Mouse (Mus musculus) lung, postnatal 10 days (tissue): ENCODE data around the gene Shc3.

Experiments
- DNase-seq: peaks from one replicate; pipeline ENCODE4 v3.0.0; 2021

Gene Shc3

DNA sequence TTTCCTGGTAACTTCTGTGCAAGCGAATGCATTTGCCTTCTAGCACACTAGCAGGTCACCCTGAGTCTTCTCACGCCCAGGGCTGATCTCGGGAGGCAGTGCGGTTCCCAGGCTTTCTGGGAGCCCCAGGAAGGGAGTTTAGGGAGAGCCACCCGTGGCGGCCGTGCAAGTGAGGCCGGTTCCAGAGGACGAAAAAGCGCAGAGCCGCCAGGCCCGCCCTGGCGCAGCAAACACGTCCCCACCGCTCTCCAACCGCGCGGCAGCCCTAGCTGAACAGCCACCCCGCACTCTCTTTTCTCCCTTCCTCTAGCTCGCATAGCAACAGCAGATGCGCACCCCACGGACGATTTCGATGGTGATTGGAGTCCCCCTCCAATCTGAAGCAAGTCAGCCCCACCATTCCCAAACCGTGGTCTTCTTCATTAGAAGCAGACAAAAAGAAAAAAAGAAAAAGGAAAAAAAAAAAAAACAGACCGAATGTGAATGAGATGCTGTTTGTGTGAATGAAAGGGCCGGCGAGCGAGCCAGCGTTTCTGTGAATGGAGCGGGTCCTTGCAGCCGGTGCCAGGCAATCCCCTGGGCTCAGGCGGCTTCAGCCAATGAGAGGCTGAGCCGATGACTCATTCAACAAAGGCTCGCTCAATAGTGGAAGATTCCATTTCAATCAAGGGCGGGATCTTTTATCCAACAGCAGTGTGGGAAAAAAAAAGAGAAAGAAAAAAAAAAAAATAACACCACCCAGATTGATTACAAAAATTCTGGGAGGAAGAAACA lies at the start of gene Shc3:
TSS of gene Shc3 (minus strand) at position 509 of the 774 bp plus-strand sequence.
- peak; percentile 74 for DNase-seq

DNA sequence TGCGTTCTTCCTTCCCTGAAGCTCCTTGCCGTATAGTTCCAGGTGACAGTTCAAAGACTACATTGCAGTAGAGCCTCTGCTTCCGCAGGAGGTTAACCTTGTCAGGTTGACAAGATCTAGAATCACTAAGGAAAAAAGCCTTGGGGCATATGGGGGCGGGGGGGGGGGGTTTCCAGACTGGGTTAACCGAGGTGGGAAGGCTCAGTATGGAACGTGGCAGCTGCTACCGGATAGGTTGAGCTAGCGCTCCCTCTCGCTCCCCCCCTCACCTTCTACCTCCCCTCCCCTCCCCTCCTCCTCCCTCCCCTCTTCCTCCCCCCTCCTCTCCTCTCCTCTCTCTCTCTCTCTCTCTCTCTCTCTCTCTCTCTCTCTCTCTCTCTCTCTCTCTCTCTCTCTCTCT lies 49.4 kb upstream of the Shc3 start:
- DNase-seq: no peak

DNA sequence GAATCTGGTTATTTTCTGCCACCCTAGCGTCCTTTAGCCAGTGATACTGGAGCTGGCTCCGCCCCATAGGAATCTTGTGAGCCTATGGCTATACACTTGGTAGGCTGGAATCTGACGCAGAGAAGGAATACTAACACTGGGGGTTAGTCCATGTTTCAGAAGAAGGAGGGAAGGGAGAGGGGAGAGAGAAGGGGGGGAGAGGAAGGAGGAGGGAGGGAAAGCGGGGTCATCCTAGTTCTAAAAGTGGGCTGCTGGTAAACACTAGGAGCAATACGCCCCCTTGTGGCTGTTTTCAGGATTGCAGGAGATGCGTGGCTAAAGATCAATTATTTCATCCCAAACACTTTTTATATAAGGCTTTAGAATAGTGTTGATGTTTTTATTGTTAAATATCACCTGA lies 48.6 kb upstream of the Shc3 start:
- DNase-seq: peak; percentile 70

DNA sequence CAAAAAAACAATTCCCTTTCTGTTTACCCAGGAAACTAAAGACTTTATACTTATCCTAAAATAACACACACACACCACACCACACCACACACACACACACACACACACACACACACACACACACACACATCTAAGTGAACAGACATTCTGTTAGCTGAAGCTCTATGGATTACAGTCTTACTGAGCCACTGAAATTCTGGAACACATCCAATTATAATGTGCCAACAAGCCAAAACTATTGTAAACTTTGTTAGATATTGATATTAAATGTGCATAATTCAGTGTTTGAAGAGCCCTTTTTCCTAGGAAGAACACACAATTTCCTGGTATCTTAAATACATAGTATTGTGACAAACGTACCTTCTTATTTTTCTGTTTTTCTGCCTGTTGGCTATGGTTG lies 48.1 kb upstream of the Shc3 start:
- no peak for DNase-seq

DNA sequence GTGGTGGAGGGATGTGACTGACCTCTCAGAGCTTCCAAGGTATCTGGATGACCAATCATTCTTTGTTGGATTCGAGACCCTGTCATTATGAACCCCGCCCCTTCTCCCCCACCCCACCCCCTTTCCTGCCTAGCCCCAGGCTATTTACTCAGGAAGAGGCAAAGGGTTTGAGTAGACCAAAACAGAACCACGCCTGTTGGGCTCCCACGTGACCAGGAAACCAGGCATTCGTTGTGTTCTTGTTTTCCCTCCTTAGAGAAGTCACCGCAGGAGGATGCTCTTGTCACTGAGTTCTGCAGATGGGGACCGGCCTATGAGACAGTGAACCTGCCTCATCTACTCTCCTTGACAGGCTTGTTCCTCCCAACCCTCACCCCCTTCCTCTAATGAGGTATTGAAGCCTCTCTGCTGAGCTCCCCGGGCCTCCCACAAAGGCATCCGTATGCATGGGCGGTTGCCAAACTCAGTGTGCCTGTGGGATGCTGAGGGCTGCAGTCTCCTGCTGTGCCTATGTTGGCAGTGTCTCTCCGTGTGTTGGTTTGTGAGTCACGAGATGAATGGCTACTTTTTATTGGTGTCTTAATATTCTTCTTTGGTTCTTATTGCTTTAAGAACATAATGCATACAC lies 47.3 kb upstream of the Shc3 start:
- DNase-seq: no peak

DNA sequence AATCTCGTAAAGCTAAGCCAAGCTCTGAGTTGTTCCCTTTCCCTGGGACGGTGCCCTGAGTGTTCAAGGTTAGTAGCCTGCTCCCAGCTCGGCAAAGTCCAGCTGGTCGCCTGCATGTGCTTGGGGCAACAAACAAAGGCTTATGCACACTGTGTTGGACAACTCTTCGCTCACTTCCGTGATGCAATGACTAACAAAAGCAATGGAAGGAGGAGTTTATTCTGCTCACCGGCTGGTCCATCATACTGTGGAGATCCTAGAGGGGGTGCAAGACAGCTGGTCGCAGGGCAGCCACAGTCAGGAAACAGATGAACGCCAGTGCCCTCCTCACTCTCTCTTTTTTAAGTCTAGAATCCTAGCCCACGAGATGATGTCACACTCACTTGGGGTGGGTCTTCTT lies 46.6 kb upstream of the Shc3 start:
- peak; percentile 15 for DNase-seq

GRCm38 (mm10) chr13:51611500-51611899 lies 42.3 kb upstream of the Shc3 start:
- no peak for DNase-seq

DNA sequence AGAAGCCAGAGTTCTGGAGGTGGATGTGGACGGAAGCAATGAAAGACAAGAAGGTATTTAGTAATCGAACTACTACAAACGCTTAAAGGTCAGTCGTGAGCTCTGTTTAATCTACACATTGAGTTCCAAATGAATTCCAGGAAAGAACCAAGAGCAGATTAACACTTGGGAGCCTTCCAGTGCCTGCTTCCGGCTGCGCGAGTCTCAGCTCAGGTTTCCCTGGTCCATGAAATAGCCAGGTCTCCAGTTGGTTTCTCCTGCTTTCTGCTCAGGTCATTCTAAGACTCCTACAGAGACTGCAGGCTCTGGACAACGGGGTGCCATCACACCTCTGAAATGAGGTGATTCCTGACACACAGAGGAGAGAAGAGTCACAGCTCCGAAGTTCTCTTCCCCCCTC lies 41.8 kb upstream of the Shc3 start:
- no peak for DNase-seq

- no peak for DNase-seq
Measured at GRCm38 (mm10) chr13:51609231-51609630, 40.0 kb upstream of the Shc3 start.

DNA sequence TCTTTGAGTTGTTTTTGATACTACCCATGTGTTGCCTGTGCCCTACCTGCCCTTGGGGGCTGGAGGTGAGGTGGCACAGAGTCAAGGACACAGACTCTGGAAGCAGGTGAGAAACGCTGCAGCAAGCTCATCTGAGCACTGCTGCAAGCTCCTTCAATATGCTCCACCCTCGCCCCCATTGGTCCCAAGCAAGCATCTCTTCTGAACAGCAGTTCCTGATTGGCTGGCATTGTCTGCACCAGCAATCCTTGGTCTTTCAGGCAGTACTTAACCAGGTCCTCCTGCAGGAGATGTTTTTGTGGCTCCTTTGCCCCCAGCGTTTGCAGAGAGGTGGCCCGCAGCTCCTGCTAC lies 34.6 kb upstream of the Shc3 start:
- no peak for DNase-seq

DNA sequence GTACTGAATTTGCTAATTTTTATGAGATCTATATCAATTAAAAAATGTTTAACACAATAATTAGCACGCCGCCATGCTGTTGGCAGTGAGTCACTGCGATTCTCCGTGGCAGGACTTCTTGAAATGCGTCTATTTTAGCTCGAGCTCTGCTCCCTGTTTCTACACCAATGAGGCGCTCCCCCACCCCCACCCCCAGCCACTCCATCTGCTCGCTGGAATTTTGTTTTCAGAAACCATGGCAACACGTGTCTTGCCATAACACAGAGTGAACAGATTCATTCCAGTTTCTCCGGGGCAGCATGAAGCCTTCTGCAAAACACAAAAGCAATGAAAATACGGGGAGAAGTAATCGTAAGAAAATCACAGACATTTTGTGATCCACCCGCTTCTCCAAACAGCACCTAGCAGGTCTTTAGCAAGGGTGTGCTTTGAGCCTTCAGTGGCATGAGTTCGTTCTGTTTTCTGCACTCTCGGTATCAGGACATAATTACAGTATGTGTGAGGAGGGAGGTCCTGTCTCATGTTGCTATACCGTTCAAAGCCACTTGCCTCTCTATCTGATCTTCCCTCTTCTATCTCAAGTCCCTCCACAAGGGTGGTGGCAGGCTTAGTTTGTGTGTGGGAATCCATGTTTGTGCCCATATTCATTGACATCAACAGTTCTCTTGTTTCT lies 34.1 kb upstream of the Shc3 start:
- DNase-seq: peak; percentile 55

- no peak for DNase-seq
Measured at GRCm38 (mm10) chr13:51602764-51603163, 33.5 kb upstream of the Shc3 start.

- no peak for DNase-seq
Measured at GRCm38 (mm10) chr13:51600169-51600568, 30.9 kb upstream of the Shc3 start.

GRCm38 (mm10) chr13:51598063-51598462 lies 28.8 kb upstream of the Shc3 start:
- no peak for DNase-seq

- no peak for DNase-seq
Measured at GRCm38 (mm10) chr13:51595404-51595803, 26.2 kb upstream of the Shc3 start.

- DNase-seq: no peak
Measured at GRCm38 (mm10) chr13:51594656-51595311, 25.6 kb upstream of the Shc3 start.

GRCm38 (mm10) chr13:51588005-51588404 lies 18.8 kb upstream of the Shc3 start:
- no peak for DNase-seq

DNA sequence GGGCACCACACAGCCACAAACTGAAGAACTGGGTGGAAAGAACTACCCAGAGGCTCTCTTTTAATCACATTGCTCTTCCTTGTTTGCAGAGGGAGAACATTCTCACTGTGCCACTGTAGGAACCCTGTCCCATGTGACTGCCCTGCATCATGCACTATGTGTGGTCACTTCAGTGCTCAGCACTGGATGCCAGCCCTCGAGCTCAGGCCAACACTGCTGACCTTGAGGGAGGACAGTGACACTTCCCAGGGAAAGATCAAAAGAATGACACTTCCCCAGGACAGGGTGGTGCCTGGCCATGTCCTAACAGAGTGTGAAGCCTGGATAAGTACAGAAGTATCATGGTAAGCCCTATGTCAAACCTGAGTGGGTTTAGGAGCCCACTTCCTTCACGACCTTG lies 13.0 kb upstream of the Shc3 start:
- DNase-seq: no peak

GRCm38 (mm10) chr13:51580263-51581044 lies 11.2 kb upstream of the Shc3 start:
- DNase-seq: peak; percentile 43

- peak; percentile 59 for DNase-seq
Measured at GRCm38 (mm10) chr13:51573849-51574248, 4.6 kb upstream of the Shc3 start.

- DNase-seq: no peak
Measured at GRCm38 (mm10) chr13:51570111-51570510, 892 bp upstream of the Shc3 start.

- no peak for DNase-seq
Measured at GRCm38 (mm10) chr13:51569685-51570068, 458 bp upstream of the Shc3 start.

DNA sequence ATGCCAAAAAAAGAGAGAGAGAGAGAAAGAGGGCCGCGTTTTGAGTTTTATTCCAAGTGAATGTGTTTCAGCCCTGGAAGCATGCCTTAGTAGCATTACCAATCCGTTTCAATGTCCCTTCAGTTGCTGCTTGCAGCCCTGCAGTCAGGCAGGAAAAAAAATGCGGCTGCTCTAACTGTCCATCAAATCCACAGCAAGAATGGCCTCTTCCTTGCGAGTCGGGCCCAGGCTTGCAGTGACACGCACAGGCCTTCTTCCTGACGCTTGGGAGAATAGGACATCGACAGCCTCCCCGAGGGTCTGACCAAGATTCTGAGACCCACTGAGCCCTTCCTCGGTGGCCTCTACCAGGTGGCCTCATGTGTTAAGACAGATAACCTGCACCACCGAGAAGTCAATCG lies 718 bp downstream of the Shc3 start:
- no peak for DNase-seq
